Mouse (Mus musculus): Measurements from ENCODE around the gene Mthfsd. TPM values are rescaled to one million over a fixed set of nuclear protein-coding genes. Genes with fewer than 3 reads are reported as not detected.

Mthfsd gene
- total and polyA plus RNA-seq, 3 experiments, result 23.1 to 36.4 (median 30.7) TPM

- H3K4me1 ChIP-seq (ENCODE audit: control insufficient read depth in 1 of 2, insufficient read depth in 2 of 2), result peaks cover under 1 to 3% of the 10 kb centered on the region in 2 experiments; a peak in 2 of 4 replicates
- dilution Hi-C loops (cut with MboI; ENCODE audit: extremely low pct_ligation_motif_present, extremely low pct_unique_long_range_greater_than_20kb, low sequenced_read_pairs) (no loop called here), in situ Hi-C loops (cut with MboI; ENCODE audit: low pct_ligation_motif_present, low pct_unique_long_range_greater_than_20kb, low sequenced_read_pairs) (loop anchor here (5.0 kb wide), 1 partner anchor 96 kb away; no protein-coding TSS in a partner anchor)
- H3K79me2 ChIP-seq (replicated peaks; ENCODE audit: control insufficient read depth, extremely low read depth, insufficient read depth, poor library complexity, severe bottlenecking), result no peaks in the 10 kb centered on the region
- H3K27me3 ChIP-seq (replicated peaks), result peaks cover 34% of the 10 kb centered on the region
- H3K36me3 ChIP-seq (replicated peaks in 1 of 2; ENCODE audit: control insufficient read depth in 1 of 2, insufficient read depth in 1 of 2, low read length in 1 of 2), result no peaks in the 10 kb centered on the region
- TF ChIP-seq MAFK (IDR thresholded peaks at IDR 0.05; ENCODE audit: insufficient replicate concordance, low read length), result no peak
- no peak for TF ChIP-seq SMC3 (IDR thresholded peaks at IDR 0.05; ENCODE audit: low read depth, low read length)
- no peak for TF ChIP-seq CHD2 (IDR thresholded peaks at IDR 0.05; ENCODE audit: low read length)
- TF ChIP-seq NRF1 (IDR thresholded peaks at IDR 0.05; ENCODE audit: low read depth, low read length), result no peak
- TF ChIP-seq MAZ (IDR thresholded peaks at IDR 0.05; ENCODE audit: low read depth, low read length), result no peak
- no peak for TF ChIP-seq KAT2A (IDR thresholded peaks at IDR 0.05; ENCODE audit: insufficient replicate concordance, low read length)
- no peak for TF ChIP-seq HCFC1 (IDR thresholded peaks at IDR 0.05; ENCODE audit: low read depth, low read length)
- H3K4me3 ChIP-seq (replicated peaks in 1 of 3; ENCODE audit: low read depth in 2 of 3, low read length in 2 of 3, poor library complexity in 1 of 3), result no peak overlapping the region
- H3K9ac ChIP-seq (ENCODE audit: insufficient read depth, low read depth), result no peak overlapping the region
- no peak for DNase-seq (ENCODE audit: extremely low read depth)
- no peak overlapping the region for H3K4me2 ChIP-seq (ENCODE audit: insufficient read depth, low read depth, poor library complexity, severe bottlenecking)
- no peak overlapping the region for H3K27ac ChIP-seq (ENCODE audit: insufficient read depth, low read depth)
- peaks cover 28% of the 10 kb centered on the region for H3K9me3 ChIP-seq (replicated peaks; ENCODE audit: low read length)
Measured at GRCm38 (mm10) chr8:121116591-121117185, 8.5 kb upstream of the Mthfsd start.

- Histone ChIP-seq H3K27ac (ENCODE audit: insufficient read depth, low read depth) (no peak within 1 kb of the TSS), H3K9me3 (replicated peaks; ENCODE audit: low read length) (peaks cover 28% of the 10 kb centered on the region), H3K9ac (ENCODE audit: insufficient read depth, low read depth) (no peak within 1 kb of the TSS), H3K79me2 (replicated peaks; ENCODE audit: control insufficient read depth, extremely low read depth, insufficient read depth, poor library complexity, severe bottlenecking) (no peaks in the 10 kb centered on the region), H3K4me2 (ENCODE audit: insufficient read depth, low read depth, poor library complexity, severe bottlenecking) (no peak within 1 kb of the TSS), H3K27me3 (replicated peaks) (peaks cover 27% of the 10 kb centered on the region), H3K4me3 (replicated peaks in 1 of 3; ENCODE audit: low read depth in 2 of 3, low read length in 2 of 3, poor library complexity in 1 of 3) (no peak within 1 kb of the TSS), H3K4me1 (ENCODE audit: control insufficient read depth in 1 of 2, insufficient read depth in 2 of 2) (peaks cover 0 to 10% of the 10 kb centered on the region in 2 experiments; a peak in 2 of 4 replicates), H3K36me3 (replicated peaks in 1 of 2; ENCODE audit: control insufficient read depth in 1 of 2, insufficient read depth in 1 of 2, low read length in 1 of 2) (no peaks in the 10 kb centered on the region)
- DNase-seq (ENCODE audit: extremely low read depth), result no peak
- dilution Hi-C loops (cut with MboI; ENCODE audit: extremely low pct_ligation_motif_present, extremely low pct_unique_long_range_greater_than_20kb, low sequenced_read_pairs), result no loop called here
- no peak for TF ChIP-seq CHD2 (IDR thresholded peaks at IDR 0.05; ENCODE audit: low read length)
- TF ChIP-seq NRF1 (IDR thresholded peaks at IDR 0.05; ENCODE audit: low read depth, low read length), result no peak
- TF ChIP-seq POLR2A (IDR thresholded peaks at IDR 0.05; ENCODE audit: low read depth, low read length), result no peak
- TF ChIP-seq UBTF (IDR thresholded peaks at IDR 0.05; ENCODE audit: low read depth, low read length), result no peak
- no peak for TF ChIP-seq JUN (IDR thresholded peaks at IDR 0.05; ENCODE audit: insufficient read depth, low read depth, low read length)
- no peak for TF ChIP-seq ZNF384 (IDR thresholded peaks at IDR 0.05; ENCODE audit: low read depth, low read length)
- TF ChIP-seq MAFK (IDR thresholded peaks at IDR 0.05; ENCODE audit: insufficient replicate concordance, low read length), result no peak
- TF ChIP-seq TCF12 (IDR thresholded peaks at IDR 0.05; ENCODE audit: low read depth, low read length), result no peak
- no peak for TF ChIP-seq JUND (conservative IDR thresholded peaks at IDR 0.05; ENCODE audit: low read depth, low read length)
- no peak for TF ChIP-seq PAX5 (IDR thresholded peaks at IDR 0.05; ENCODE audit: low read length)
- no peak for TF ChIP-seq MYC (IDR thresholded peaks at IDR 0.05; ENCODE audit: low read depth, low read length)
- no peak for TF ChIP-seq SIN3A (IDR thresholded peaks at IDR 0.05; ENCODE audit: low read length)
- TF ChIP-seq MXI1 (IDR thresholded peaks at IDR 0.05; ENCODE audit: low read depth, low read length), result no peak
- TF ChIP-seq HCFC1 (IDR thresholded peaks at IDR 0.05; ENCODE audit: low read depth, low read length), result no peak
- no peak for TF ChIP-seq ZKSCAN1 (IDR thresholded peaks at IDR 0.05; ENCODE audit: borderline replicate concordance, low read depth, low read length)
- TF ChIP-seq MEF2A (IDR thresholded peaks at IDR 0.05; ENCODE audit: borderline replicate concordance, low read depth, low read length), result no peak
- no peak for TF ChIP-seq MAZ (IDR thresholded peaks at IDR 0.05; ENCODE audit: low read depth, low read length)
- in situ Hi-C loops (cut with MboI; ENCODE audit: low pct_ligation_motif_present, low pct_unique_long_range_greater_than_20kb, low sequenced_read_pairs), result loop anchor here (5.0 kb wide), 1 partner anchor 96 kb away; no protein-coding TSS in a partner anchor
Measured at GRCm38 (mm10) chr8:121115948-121116347, 7.8 kb upstream of the Mthfsd start, which contains the start of gene Foxc2. Foxc2 (plus strand) TSS chr8:121116171.
